Mouse (Mus musculus) heart, embryonic 12.5 days (tissue): ENCODE measurements around the gene Ints7. TPM values are rescaled to one million over a fixed set of nuclear protein-coding genes. Genes with fewer than 3 reads are reported as not detected.

Experiments
- ATAC-seq: fragments of 200-750 bp; cut with Nextera tagmentation; 2 replicates; pipeline ENCODE4 v1.8.0; 2017; ENCODE audit warnings: moderate TSS enrichment, moderate library complexity; ENCODE audit not compliant: insufficient number of reproducible peaks, low FRiP score
- H3K27ac ChIP-seq: fragments of 300-500 bp; sonication (generic); 2 replicates; pipeline ENCODE4 v1.5.1; 2016; ENCODE audit warnings: mild to moderate bottlenecking, moderate library complexity; ENCODE audit not compliant: poor library complexity, severe bottlenecking
- H3K27me3 ChIP-seq: fragments of 300-500 bp; sonication (generic); replicated peaks from 2 replicates; pipeline ENCODE4 v1.6.1; 2016; ENCODE audit warnings: mild to moderate bottlenecking, moderate library complexity
- H3K36me3 ChIP-seq: fragments of 300-500 bp; sonication (generic); 2 replicates; pipeline ENCODE4 v1.6.1; 2016; ENCODE audit warnings: mild to moderate bottlenecking, moderate library complexity
- H3K4me1 ChIP-seq: fragments of 300-500 bp; sonication (generic); replicated peaks from 2 replicates; pipeline ENCODE4 v1.6.1; 2016; ENCODE audit warnings: mild to moderate bottlenecking
- H3K4me2 ChIP-seq: fragments of 300-500 bp; sonication (generic); 2 replicates; pipeline ENCODE4 v1.6.1; 2016; ENCODE audit warnings: mild to moderate bottlenecking, moderate library complexity
- H3K4me3 ChIP-seq: fragments of 300-500 bp; sonication (generic); 2 replicates; pipeline ENCODE4 v1.5.1; 2016; ENCODE audit warnings: mild to moderate bottlenecking
- H3K9ac ChIP-seq: fragments of 300-500 bp; sonication (generic); 2 replicates; pipeline ENCODE4 v1.6.1; 2016; ENCODE audit warnings: mild to moderate bottlenecking, moderate library complexity
- H3K9me3 ChIP-seq: fragments of 300-500 bp; sonication (generic); replicated peaks from 2 replicates; pipeline ENCODE4 v1.6.1; 2016; ENCODE audit warnings: mild to moderate bottlenecking, moderate library complexity
- WGBS: fragments of 180-500 bp; shearing (Covaris S2); methylation state at CpG from one replicate; pipeline ENCODE4 v1.1.7; 2016; 5-methylcytosine and 5-hydroxymethylcytosine counted together
- polyA plus RNA-seq: library from polyadenylated mRNA; unstranded; fragments of >200 nt; fragmentation: Nextera tagmentation; extraction: Ambion mirVana; gene quantifications from 2 replicates; pipeline ENCODE4 v1.2.1, GENCODE M21; 2016

Ints7 gene
- polyA plus RNA-seq, 1 experiment from 2014 or later: 51.8 TPM

DNA sequence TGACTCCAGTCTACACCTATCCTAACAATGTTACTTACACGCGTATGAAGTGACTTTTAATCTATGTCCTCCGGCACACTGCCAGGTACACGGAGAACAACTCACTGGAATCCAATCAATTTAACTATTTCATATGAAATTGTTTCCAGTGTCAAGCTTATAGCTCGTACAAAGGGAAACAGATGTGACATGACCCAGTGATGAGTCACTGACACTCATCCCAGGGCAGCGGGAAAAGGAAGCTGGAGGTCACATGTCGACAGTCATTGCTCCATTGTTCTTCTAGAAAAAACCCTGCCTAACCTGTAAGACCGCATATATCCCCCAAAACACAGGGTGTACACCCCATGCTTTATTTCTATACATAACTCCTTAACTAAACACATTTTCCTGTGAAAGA is 18.3 kb upstream of the Ints7 start:
- Histone ChIP-seq H3K36me3 (peaks cover 52% of the 10 kb centered on the region), H3K9me3 (no peaks in the 10 kb centered on the region), H3K27me3 (no peaks in the 10 kb centered on the region), H3K27ac (no peak overlapping the region), H3K4me1 (0 out of 2 replicates have a peak, but pooled peaks cover 6% of the 10 kb centered on the region), H3K4me3 (no peak overlapping the region), H3K9ac (no peak overlapping the region), H3K4me2 (no peak overlapping the region)
- WGBS: 65% methylated on average over 8 of the region's 8 CpGs
- no peak for ATAC-seq

DNA sequence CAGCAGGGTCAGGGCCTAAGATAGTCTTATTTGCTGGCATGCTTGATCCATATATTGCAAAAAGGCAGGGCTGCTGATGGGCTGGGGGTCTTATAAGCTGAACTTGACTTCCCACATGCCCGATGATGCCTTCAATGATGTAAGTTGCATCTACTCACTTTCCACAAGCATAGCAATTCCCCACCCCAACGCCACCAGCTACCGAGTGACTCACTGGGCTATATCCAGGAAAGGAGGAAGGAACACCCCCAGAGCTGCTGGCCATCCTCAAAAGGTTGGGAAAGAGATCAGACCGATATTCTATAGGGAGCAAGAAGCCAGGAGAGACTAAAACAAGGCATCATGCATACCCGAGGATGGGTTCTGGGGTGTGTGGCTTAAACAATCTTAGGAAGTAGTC is 15.7 kb upstream of the Ints7 start:
- Histone ChIP-seq H3K27ac (no peak overlapping the region), H3K27me3 (no peaks in the 10 kb centered on the region), H3K36me3 (peaks cover 40% of the 10 kb centered on the region), H3K4me1 (0 out of 2 replicates have a peak, but pooled peaks cover 6% of the 10 kb centered on the region), H3K4me2 (no peak overlapping the region), H3K4me3 (no peak overlapping the region), H3K9me3 (no peaks in the 10 kb centered on the region), H3K9ac (no peak overlapping the region)
- no peak for ATAC-seq
- 73% methylated on average over 5 of the region's 5 CpGs for WGBS

DNA sequence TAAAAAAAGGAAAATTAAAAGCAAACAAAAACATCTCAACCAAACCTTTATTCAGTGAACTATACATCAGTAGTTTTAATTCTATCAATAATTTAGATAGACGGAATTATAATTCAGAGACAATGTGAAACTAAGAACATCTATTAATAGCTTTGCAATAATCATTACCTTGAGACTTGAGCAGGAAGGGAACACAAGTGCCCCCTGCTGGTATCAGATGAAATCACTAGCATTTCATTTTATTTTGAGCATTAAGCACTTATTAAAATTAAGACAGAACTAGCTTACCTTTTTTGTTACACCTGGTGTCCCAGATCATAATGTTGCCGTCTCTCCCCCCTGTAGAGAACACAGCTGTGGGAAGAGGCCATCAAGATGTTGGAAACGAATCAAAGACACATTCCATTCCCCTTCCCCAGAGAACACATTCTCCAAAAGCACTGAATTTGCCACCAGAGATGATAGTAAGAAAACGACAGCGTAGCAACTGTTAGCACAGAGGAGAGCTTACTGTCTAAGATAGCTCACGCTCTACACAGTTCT is 12.5 kb upstream of the Ints7 start:
- Histone ChIP-seq H3K27ac (no peak overlapping the region), H3K4me2 (no peak overlapping the region), H3K27me3 (no peaks in the 10 kb centered on the region), H3K9ac (no peak overlapping the region), H3K9me3 (no peaks in the 10 kb centered on the region), H3K4me1 (0 out of 2 replicates have a peak, but pooled peaks cover 3% of the 10 kb centered on the region), H3K36me3 (peaks cover 30% of the 10 kb centered on the region), H3K4me3 (no peak overlapping the region)
- no peak for ATAC-seq
- 57% methylated on average over 6 of the region's 6 CpGs for WGBS

DNA sequence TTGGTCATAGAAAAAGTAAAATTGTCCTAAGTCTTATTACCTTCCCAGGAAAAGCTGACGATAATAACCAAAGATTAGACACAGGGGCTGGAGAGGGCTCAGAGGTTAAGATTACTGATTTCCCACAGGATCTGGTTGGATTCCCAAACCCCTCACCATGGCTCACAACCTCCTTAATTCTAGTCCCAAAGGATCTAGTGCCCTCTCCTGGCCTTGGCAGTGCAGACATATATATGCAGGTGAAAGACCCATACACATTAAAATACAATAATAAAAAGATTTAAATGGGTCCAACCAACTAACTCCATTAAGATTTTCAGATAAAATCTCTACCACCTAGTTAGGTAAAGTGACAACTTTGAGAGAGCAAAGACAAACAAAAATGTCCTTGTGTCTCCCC is 7.6 kb upstream of the Ints7 start:
- Histone ChIP-seq H3K9ac (no peak overlapping the region), H3K27me3 (no peaks in the 10 kb centered on the region), H3K9me3 (no peaks in the 10 kb centered on the region), H3K4me3 (no peak overlapping the region), H3K36me3 (peaks cover 29% of the 10 kb centered on the region), H3K27ac (no peak overlapping the region), H3K4me2 (no peak overlapping the region), H3K4me1 (no peaks in the 10 kb centered on the region)
- 76% methylated on average over 1 of the region's 1 CpGs for WGBS
- no peak for ATAC-seq

DNA sequence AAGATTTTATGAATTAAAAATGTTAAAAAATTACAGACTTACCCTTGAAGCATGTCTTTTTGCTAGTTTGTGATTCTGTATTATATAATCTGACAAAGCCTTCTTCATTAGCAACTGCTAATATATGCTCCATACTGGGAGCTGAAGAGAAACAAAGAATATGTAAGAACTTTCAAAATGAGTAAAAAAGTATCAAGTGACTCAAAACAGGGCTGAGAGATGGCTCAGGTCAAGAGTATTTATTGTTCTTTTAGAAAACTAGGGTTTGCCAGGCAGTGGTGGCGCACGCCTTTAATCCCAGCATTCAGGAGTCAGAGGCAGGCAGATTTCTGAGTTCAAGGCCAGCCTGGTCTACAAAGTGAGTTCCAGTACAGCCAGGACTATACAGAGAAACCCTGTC is 5.8 kb upstream of the Ints7 start:
- H3K27ac ChIP-seq: no peak overlapping the region
- no peak overlapping the region for H3K4me2 ChIP-seq
- no peaks in the 10 kb centered on the region for H3K9me3 ChIP-seq
- H3K4me1 ChIP-seq: no peaks in the 10 kb centered on the region
- 100% methylated on average over 2 of the region's 2 CpGs for WGBS
- no peak for ATAC-seq
- peaks cover 29% of the 10 kb centered on the region for H3K36me3 ChIP-seq
- no peak overlapping the region for H3K4me3 ChIP-seq
- H3K9ac ChIP-seq: no peak overlapping the region
- H3K27me3 ChIP-seq: no peaks in the 10 kb centered on the region

DNA sequence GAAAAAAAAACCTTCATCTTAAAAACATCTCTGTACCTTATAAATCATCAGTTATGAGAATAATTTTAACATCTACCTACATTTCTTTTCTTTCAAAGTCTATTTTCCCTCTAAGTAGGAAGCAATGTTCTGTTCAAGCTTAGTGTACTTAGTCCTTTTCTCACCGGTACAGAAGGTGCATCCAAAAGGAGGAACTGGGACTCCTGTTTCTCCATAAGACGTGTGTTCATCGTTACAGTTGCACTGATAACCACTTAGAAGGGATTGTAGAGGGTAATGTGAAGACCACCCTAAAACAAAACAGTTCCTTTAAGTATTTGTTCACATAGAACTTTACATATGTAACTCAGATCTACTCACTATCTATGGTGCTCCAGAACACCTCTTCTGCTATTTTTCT is 5.0 kb upstream of the Ints7 start:
- Histone ChIP-seq H3K36me3 (peaks cover 29% of the 10 kb centered on the region), H3K27ac (no peak overlapping the region), H3K4me1 (no peaks in the 10 kb centered on the region), H3K4me2 (no peak overlapping the region), H3K9ac (no peak overlapping the region), H3K9me3 (no peaks in the 10 kb centered on the region), H3K4me3 (no peak overlapping the region), H3K27me3 (no peaks in the 10 kb centered on the region)
- 87% methylated on average over 3 of the region's 3 CpGs for WGBS
- no peak for ATAC-seq

DNA sequence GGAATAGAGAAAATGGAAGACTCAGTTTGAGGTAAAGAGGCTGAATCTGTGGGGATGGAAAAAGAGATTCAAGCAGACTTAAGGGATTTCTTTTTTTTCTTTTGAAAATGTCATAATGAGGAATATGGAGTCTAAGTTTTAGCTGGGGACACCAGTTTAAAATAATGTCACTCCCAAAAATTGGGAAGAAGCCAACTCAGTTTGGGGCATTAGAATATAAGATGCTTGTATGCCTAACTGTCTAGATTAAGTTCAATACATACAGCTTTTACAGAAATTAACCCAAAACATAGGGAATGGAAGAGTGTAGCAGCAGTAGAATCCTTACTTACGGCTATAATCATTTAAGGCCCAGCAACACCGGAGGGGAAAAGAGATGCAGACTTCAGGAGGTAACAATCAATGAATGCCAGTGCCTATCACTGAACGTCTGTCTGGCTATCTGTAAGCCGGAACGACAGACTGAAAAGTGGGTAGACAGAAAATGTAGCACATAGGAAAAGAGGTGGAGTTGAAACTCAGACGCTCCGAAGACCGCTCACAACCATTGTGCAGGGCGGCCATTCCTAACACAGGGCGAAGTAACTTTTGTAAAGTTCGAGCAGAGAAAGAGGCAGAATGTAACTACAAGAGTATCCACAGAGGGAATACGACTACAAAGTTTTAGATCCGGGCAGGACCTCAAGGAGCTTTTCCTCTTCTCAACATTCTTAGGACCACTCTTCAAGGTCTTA is 1.4 kb upstream of the Ints7 start:
- peak overlapping the region; percentile 87 for H3K27ac ChIP-seq
- H3K4me2 ChIP-seq: peak overlapping the region; percentile 77
- H3K36me3 ChIP-seq: peaks cover 14% of the 10 kb centered on the region
- 3% methylated on average over 13 of the region's 13 CpGs for WGBS
- H3K9me3 ChIP-seq: no peaks in the 10 kb centered on the region
- peak overlapping the region; percentile 78 for H3K9ac ChIP-seq
- no peak for ATAC-seq
- H3K27me3 ChIP-seq: no peaks in the 10 kb centered on the region
- H3K4me3 ChIP-seq: peak overlapping the region; percentile 67
- H3K4me1 ChIP-seq: peaks cover 20% of the 10 kb centered on the region

DNA sequence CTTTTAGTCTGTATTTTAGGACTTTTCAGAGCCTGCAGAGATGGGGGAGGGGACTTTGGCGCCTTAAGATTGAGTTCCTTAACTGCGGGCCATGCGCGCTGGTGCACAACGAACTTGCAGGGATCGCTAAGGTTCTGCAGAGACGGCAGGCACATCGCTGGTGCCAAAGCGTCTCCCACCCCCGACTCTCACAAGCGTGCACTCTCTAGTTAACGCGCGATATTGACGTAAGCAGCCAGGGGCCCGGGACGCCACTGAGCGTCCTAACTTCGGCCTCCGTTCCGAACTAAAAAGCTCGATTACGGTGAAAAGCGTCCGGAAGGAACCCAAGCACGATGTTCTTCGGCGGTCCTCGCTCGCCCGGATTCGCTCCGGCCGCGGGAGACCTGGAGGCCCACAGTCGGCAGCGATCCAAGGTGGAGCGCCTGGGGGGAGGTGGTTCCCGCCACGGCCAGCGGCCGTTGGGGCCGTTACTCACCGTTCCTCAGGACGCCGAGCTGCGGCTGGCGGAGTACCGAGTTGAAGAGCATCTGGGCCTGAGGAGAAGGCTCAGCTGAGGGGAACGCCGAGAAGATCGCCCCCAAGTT is 472 bp upstream of the Ints7 start:
- peak; percentile 28 for ATAC-seq
- Histone ChIP-seq H3K9me3 (no peaks in the 10 kb centered on the region), H3K4me2 (peak overlapping the region; percentile 77), H3K4me1 (peaks cover 20% of the 10 kb centered on the region), H3K9ac (peak overlapping the region; percentile 78), H3K27me3 (no peaks in the 10 kb centered on the region), H3K36me3 (peaks cover 14% of the 10 kb centered on the region), H3K4me3 (peak overlapping the region; percentile 67), H3K27ac (peak overlapping the region; percentile 87)
- under 1% methylated on average over 52 of the region's 52 CpGs for WGBS

DNA sequence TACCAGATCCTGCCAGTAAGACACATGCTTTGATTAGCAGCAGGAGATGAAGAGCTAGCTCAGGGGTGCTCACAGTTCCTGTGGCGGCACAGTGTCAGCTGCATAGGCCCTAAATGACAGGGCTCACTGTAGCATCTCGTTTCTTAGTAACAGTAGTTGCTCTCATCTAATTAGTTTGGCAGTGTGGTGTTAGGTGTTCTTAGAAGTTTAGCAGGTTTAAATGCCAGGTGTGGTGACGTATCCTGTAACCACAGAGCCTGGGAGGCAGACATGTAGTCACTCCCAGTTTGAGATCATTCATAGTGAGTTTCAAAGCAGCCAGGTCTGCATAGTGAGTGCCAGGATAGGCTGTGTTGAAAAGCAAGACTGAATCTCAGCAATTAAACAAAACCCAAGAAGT is 4.1 kb downstream of the Ints7 start:
- H3K27me3 ChIP-seq: no peaks in the 10 kb centered on the region
- no peak overlapping the region for H3K9ac ChIP-seq
- ATAC-seq: no peak
- peaks cover 20% of the 10 kb centered on the region for H3K4me1 ChIP-seq
- H3K27ac ChIP-seq: no peak overlapping the region
- no peak overlapping the region for H3K4me3 ChIP-seq
- no peak overlapping the region for H3K4me2 ChIP-seq
- H3K9me3 ChIP-seq: no peaks in the 10 kb centered on the region
- H3K36me3 ChIP-seq: peaks cover 29% of the 10 kb centered on the region
- WGBS: 87% methylated on average over 3 of the region's 3 CpGs

DNA sequence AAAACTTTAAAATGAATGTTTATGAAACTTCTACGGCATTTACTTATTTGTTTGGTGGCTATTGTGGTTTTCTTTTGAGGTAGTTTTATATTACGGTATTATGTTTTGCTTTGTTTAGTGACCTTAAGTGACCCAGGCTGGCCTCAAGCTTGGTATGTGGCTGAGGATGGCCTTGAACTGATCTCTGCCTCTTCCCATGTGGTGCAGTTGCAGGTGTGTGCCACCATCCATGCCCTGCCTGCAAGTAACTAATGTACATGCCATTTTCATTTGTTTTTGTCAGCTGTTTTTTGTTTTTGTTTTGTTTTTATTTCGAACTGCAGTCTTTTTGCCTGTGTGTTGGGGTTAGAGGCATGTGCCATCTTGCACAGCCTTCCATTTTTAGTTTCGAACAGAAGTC is 6.2 kb downstream of the Ints7 start:
- H3K4me2 ChIP-seq: no peak overlapping the region
- peaks cover 15% of the 10 kb centered on the region for H3K4me1 ChIP-seq
- no peak overlapping the region for H3K9ac ChIP-seq
- H3K9me3 ChIP-seq: no peaks in the 10 kb centered on the region
- ATAC-seq: no peak
- H3K27ac ChIP-seq: no peak overlapping the region
- no peaks in the 10 kb centered on the region for H3K27me3 ChIP-seq
- no peak overlapping the region for H3K4me3 ChIP-seq
- H3K36me3 ChIP-seq: peaks cover 40% of the 10 kb centered on the region
- WGBS: 87% methylated on average over 4 of the region's 4 CpGs

DNA sequence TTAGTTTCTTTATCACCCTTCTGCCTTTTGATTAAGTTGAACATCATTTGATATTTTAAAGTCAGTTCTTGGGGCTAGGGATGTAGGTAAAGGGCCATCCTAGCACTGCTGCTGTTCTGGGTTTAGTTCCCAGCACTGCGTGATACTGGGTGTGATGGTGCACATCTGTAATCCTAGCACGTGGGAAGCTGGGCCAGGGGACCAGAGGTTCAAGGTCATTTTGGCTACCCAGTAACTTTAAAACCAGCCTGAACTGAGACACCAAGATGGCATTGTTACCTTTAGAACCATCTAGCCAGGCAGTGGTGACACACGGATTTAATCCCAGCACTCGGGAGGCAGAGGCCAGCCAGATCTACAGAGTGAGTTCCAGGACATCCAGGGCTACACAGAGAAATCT is 8.4 kb downstream of the Ints7 start:
- 94% methylated on average over 4 of the region's 4 CpGs for WGBS
- H3K9ac ChIP-seq: no peak overlapping the region
- H3K36me3 ChIP-seq: peaks cover 55% of the 10 kb centered on the region
- H3K4me1 ChIP-seq: no peaks in the 10 kb centered on the region
- no peaks in the 10 kb centered on the region for H3K9me3 ChIP-seq
- H3K27ac ChIP-seq: no peak overlapping the region
- no peak overlapping the region for H3K4me3 ChIP-seq
- no peak overlapping the region for H3K4me2 ChIP-seq
- H3K27me3 ChIP-seq: no peaks in the 10 kb centered on the region
- no peak for ATAC-seq
